Mouse (Mus musculus): ENCODE measurements at regions not wholly inside any gene's neighbourhood (a gene's known extent, or its start where the extent isn't known, plus 50 kb on each side); places are given as distances from the start of the nearest gene placed in this dataset.
"Not testable (repeated sequence)": the region's sequence is repeated elsewhere in the genome, so short reads cannot be mapped to it uniquely, and the experiment has no call there.

DNA sequence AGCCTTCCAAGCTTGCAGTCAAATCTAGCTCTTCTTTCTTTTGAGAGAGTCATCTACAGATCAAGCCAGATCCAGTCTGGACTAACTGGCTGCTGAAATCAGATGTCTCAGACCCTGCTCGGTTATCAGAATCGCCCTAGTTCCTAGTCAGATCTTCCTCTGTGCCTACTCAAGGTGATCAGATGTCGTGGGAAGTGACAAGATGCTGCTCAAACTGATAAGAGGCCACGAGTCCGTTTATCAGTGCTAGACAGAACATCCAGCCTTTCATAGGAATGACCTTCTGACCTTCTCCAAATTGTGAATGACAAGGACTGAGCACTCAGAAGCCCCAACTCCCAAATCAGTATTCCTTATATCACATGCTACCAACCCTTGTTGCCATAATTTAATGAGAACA is 113.3 kb upstream of the Dlg1 start:
- ATAC-seq (ENCODE audit: low FRiP score, low TSS enrichment) = no peak
- no peak overlapping the region for H3K27ac ChIP-seq (ENCODE audit: low read depth, low read length)
- H3K27me3 ChIP-seq (ENCODE audit: control insufficient read depth, insufficient read depth, low read length) = no peaks in the 10 kb centered on the region
- H3K9me3 ChIP-seq (ENCODE audit: control insufficient read depth, low read length) = no peaks in the 10 kb centered on the region
- no peaks in the 10 kb centered on the region for H3K36me3 ChIP-seq (ENCODE audit: control insufficient read depth, insufficient read depth, low read length)
- no peak overlapping the region for H3K4me3 ChIP-seq (ENCODE audit: low read length)
- WGBS = 89% methylated on average over 5 of the region's 5 CpGs
- peaks cover 26% of the 10 kb centered on the region for H3K4me1 ChIP-seq (ENCODE audit: control insufficient read depth, insufficient read depth, low read length)
- no peak overlapping the region for H3K9ac ChIP-seq (ENCODE audit: low read depth, low read length)
- no peak overlapping the region for H3K4me2 ChIP-seq (replicated peaks; ENCODE audit: low read depth, low read length)

DNA sequence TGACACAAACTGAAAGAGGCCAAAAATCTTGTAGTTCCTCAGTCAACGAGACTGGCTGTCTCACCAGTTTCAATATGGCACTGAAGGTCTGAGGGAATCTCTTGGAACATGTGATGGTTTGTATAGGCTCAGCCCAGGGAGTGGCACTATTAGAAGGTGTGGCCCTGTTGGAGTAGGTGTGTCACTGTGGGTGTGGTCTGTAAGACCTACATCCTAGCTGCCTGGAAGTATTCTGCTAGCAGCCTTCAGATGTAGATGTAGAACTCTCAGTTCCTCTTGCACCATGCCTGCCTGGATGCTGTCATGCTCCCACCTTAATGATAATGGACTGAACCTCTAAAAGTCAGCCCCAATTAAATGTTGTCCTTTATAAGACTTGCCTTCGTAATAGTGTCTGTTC is 112.7 kb upstream of the Dlg1 start:
- H3K27me3 ChIP-seq (ENCODE audit: control insufficient read depth, insufficient read depth, low read length); H3K4me3 ChIP-seq (ENCODE audit: low read length); ATAC-seq (ENCODE audit: low FRiP score, low TSS enrichment); H3K9me3 ChIP-seq (ENCODE audit: control insufficient read depth, low read length); H3K36me3 ChIP-seq (ENCODE audit: control insufficient read depth, insufficient read depth, low read length); H3K27ac ChIP-seq (ENCODE audit: low read depth, low read length); H3K4me2 ChIP-seq (replicated peaks; ENCODE audit: low read depth, low read length); H3K9ac ChIP-seq (ENCODE audit: low read depth, low read length): not testable (repeated sequence)
- peaks cover 26% of the 10 kb centered on the region for H3K4me1 ChIP-seq (ENCODE audit: control insufficient read depth, insufficient read depth, low read length)
- WGBS = 94% methylated on average over 2 of the region's 2 CpGs

GRCm38 (mm10) chr16:31551416-31552151 is 111.7 kb upstream of the Dlg1 start:
- no peaks in the 10 kb centered on the region for H3K27me3 ChIP-seq (ENCODE audit: control insufficient read depth, insufficient read depth, low read length)
- H3K36me3 ChIP-seq (ENCODE audit: control insufficient read depth, insufficient read depth, low read length) = no peaks in the 10 kb centered on the region
- H3K4me3 ChIP-seq (ENCODE audit: low read length) = no peak overlapping the region
- ATAC-seq (ENCODE audit: low FRiP score, low TSS enrichment) = peak; percentile 87
- H3K4me1 ChIP-seq (ENCODE audit: control insufficient read depth, insufficient read depth, low read length) = peaks cover 17% of the 10 kb centered on the region; the same call in 1 of the 2 replicates
- H3K9ac ChIP-seq (ENCODE audit: low read depth, low read length) = no peak overlapping the region
- no peaks in the 10 kb centered on the region for H3K9me3 ChIP-seq (ENCODE audit: control insufficient read depth, low read length)
- H3K4me2 ChIP-seq (replicated peaks; ENCODE audit: low read depth, low read length) = no peak overlapping the region
- 18% methylated on average over 11 of the region's 11 CpGs for WGBS
- H3K27ac ChIP-seq (ENCODE audit: low read depth, low read length) = no peak overlapping the region

DNA sequence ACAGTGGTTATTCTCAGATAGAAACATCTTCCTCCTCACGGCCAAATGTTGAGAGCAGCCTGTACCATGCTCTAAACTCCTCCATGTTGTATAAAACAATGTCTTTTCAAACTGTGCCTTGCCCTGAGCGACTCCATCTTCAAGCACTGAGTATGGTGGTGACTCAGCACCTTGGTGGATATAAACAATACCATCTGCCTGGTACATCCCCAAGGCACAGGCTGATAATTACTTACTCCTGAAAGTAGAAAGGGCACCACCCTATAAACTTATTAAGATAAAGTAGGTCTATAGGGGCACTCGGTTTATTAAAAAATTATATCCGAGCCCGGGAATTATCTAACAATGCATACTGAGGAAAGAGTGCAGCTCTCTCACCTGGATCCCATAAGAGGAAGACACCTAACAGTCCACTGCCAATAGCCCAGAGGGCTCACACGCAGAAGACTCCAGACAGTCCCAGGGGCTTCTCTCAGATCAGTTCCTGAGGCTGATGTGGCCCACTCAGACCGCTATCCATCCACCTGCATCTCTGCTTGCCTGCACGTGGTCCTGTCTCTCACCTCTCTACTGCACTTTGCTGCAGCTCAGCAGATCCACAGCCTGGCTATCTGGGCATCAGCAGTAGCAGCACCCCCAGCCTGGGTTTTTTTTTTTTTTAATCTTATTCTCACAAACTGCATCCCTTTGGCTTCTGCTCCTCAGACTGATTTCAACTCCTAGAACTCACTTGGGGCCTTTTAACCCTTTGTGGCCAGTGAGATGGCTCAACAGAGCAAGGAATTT is 109.7 kb upstream of the Dlg1 start:
- H3K27ac ChIP-seq (ENCODE audit: low read depth, low read length) = no peak overlapping the region
- no peaks in the 10 kb centered on the region for H3K36me3 ChIP-seq (ENCODE audit: control insufficient read depth, insufficient read depth, low read length)
- H3K9me3 ChIP-seq (ENCODE audit: control insufficient read depth, low read length) = no peaks in the 10 kb centered on the region
- ATAC-seq (ENCODE audit: low FRiP score, low TSS enrichment) = no peak
- H3K4me3 ChIP-seq (ENCODE audit: low read length) = no peak overlapping the region
- H3K4me1 ChIP-seq (ENCODE audit: control insufficient read depth, insufficient read depth, low read length) = peaks cover 11% of the 10 kb centered on the region; the same call in 1 of the 2 replicates
- no peaks in the 10 kb centered on the region for H3K27me3 ChIP-seq (ENCODE audit: control insufficient read depth, insufficient read depth, low read length)
- 86% methylated on average over 8 of the region's 8 CpGs for WGBS
- no peak overlapping the region for H3K4me2 ChIP-seq (replicated peaks; ENCODE audit: low read depth, low read length)
- no peak overlapping the region for H3K9ac ChIP-seq (ENCODE audit: low read depth, low read length)

GRCm38 (mm10) chr16:31560426-31560825 is 102.8 kb upstream of the Dlg1 start:
- no peaks in the 10 kb centered on the region for H3K9me3 ChIP-seq (ENCODE audit: control insufficient read depth, low read length)
- no peak overlapping the region for H3K4me3 ChIP-seq (ENCODE audit: low read length)
- H3K4me2 ChIP-seq (replicated peaks; ENCODE audit: low read depth, low read length) = no peak overlapping the region
- H3K27me3 ChIP-seq (ENCODE audit: control insufficient read depth, insufficient read depth, low read length) = no peaks in the 10 kb centered on the region
- no peaks in the 10 kb centered on the region for H3K36me3 ChIP-seq (ENCODE audit: control insufficient read depth, insufficient read depth, low read length)
- H3K27ac ChIP-seq (ENCODE audit: low read depth, low read length) = no peak overlapping the region
- H3K4me1 ChIP-seq (ENCODE audit: control insufficient read depth, insufficient read depth, low read length) = no peaks in the 10 kb centered on the region
- H3K9ac ChIP-seq (ENCODE audit: low read depth, low read length) = no peak overlapping the region
- ATAC-seq (ENCODE audit: low FRiP score, low TSS enrichment) = no peak

DNA sequence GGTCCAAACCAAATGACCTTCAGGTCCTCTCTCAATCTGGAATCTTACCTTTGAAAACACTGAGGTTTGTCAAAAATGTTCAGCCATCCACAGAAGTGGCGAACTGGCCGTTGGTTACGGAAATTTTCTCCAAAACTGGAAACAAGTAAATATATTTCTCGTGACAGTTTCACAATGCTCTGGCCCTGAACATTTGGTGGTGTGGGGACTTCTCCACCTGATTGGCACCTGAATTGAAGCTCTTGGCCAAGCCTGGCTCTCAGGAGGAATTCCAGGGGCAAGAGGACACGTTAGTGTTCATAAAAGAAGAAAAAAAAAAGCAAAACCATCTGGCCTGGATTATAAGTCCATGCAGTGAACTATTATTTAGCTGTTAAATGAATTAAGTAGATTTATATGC is 98.3 kb upstream of the Dlg1 start:
- no peak overlapping the region for H3K4me3 ChIP-seq (ENCODE audit: low read length)
- ATAC-seq (ENCODE audit: low FRiP score, low TSS enrichment) = no peak
- H3K4me2 ChIP-seq (replicated peaks; ENCODE audit: low read depth, low read length) = no peak overlapping the region
- 80% methylated on average over 5 of the region's 5 CpGs for WGBS
- H3K9ac ChIP-seq (ENCODE audit: low read depth, low read length) = no peak overlapping the region
- no peaks in the 10 kb centered on the region for H3K4me1 ChIP-seq (ENCODE audit: control insufficient read depth, insufficient read depth, low read length)
- H3K36me3 ChIP-seq (ENCODE audit: control insufficient read depth, insufficient read depth, low read length) = no peaks in the 10 kb centered on the region
- 0 out of 2 replicates have a peak, but pooled peaks cover 3% of the 10 kb centered on the region for H3K9me3 ChIP-seq (ENCODE audit: control insufficient read depth, low read length)
- H3K27me3 ChIP-seq (ENCODE audit: control insufficient read depth, insufficient read depth, low read length) = no peaks in the 10 kb centered on the region
- no peak overlapping the region for H3K27ac ChIP-seq (ENCODE audit: low read depth, low read length)

- Histone ChIP-seq H3K4me3 (ENCODE audit: low read length) (no peak overlapping the region), H3K9me3 (ENCODE audit: control insufficient read depth, low read length) (0 out of 2 replicates have a peak, but pooled peaks cover 3% of the 10 kb centered on the region), H3K4me2 (replicated peaks; ENCODE audit: low read depth, low read length) (no peak overlapping the region), H3K27me3 (ENCODE audit: control insufficient read depth, insufficient read depth, low read length) (no peaks in the 10 kb centered on the region), H3K9ac (ENCODE audit: low read depth, low read length) (no peak overlapping the region), H3K4me1 (ENCODE audit: control insufficient read depth, insufficient read depth, low read length) (no peaks in the 10 kb centered on the region), H3K27ac (ENCODE audit: low read depth, low read length) (no peak overlapping the region), H3K36me3 (ENCODE audit: control insufficient read depth, insufficient read depth, low read length) (no peaks in the 10 kb centered on the region)
- ATAC-seq (ENCODE audit: low FRiP score, low TSS enrichment) = no peak
- WGBS = 93% methylated on average over 6 of the region's 6 CpGs
Observed at GRCm38 (mm10) chr16:31568316-31568715, 94.9 kb upstream of the Dlg1 start.

DNA sequence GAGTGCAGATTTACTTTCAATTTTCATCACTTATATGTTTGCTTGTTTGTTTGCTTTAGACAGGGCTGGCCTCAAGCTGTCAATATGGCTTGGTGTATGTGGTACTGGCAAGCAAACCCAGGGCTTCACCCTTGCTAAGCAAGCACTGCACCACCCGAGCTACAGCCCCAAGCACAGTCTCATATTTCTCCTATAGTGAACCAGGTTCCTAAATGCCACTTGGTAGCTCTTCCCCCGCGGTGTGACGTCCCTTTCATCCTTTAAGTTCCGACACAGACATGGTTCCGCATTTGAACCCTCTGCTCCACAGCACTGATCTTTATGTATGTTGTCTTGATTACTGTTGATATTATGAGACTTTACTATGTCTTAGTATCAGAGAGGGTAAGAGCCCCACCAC is 93.4 kb upstream of the Dlg1 start:
- WGBS = 64% methylated on average over 6 of the region's 6 CpGs
- Histone ChIP-seq H3K9ac (ENCODE audit: low read depth, low read length) (no peak overlapping the region), H3K4me3 (ENCODE audit: low read length) (no peak overlapping the region), H3K4me1 (ENCODE audit: control insufficient read depth, insufficient read depth, low read length) (no peaks in the 10 kb centered on the region), H3K4me2 (replicated peaks; ENCODE audit: low read depth, low read length) (no peak overlapping the region), H3K27me3 (ENCODE audit: control insufficient read depth, insufficient read depth, low read length) (no peaks in the 10 kb centered on the region), H3K36me3 (ENCODE audit: control insufficient read depth, insufficient read depth, low read length) (no peaks in the 10 kb centered on the region), H3K27ac (ENCODE audit: low read depth, low read length) (no peak overlapping the region), H3K9me3 (ENCODE audit: control insufficient read depth, low read length) (0 out of 2 replicates have a peak, but pooled peaks cover 3% of the 10 kb centered on the region)
- ATAC-seq (ENCODE audit: low FRiP score, low TSS enrichment) = no peak

Measured in kidney, embryonic 14.5 days (tissue).